Mouse (Mus musculus): ENCODE data around the gene Pbrm1. TPM values are rescaled to one million over a fixed set of nuclear protein-coding genes. Genes with fewer than 3 reads are reported as not detected.

Pbrm1 gene
- polyA plus RNA-seq, 1 experiment from 2014 or later, result 47.9 TPM

DNA sequence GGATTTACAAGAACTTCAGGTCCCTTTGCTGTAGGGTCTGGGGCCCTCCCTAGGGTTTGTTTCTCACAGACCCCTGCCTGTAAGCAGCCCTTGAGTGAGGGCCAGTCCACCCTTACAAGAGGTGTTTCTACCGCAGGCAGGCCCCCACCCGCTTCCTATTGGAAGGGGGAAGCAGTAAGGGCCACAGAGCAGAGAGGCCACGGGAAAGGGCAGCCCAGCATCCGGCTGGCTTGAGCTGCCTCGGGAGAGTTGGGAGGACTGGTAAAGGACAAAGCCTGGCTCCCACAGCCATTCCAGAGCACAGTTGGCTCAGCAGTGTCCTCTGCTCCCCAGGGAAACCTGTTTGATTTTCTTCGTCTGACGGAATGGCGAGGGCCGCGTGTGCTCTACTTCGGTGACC lies 118.9 kb downstream of the Pbrm1 start:
- Histone ChIP-seq H3K4me1 (replicated peaks; ENCODE audit: control insufficient read depth, insufficient read depth) (peaks cover 4% of the 10 kb centered on the region), H3K27me3 (ENCODE audit: control insufficient read depth, insufficient read depth, low read length) (no peaks in the 10 kb centered on the region), H3K4me2 (replicated peaks; ENCODE audit: low read depth) (no peak overlapping the region), H3K27ac (replicated peaks) (0 out of 2 replicates have a peak overlapping the region, but pooled peaks have one; percentile 35), H3K9ac (ENCODE audit: low read length) (no peak overlapping the region), H3K4me3 (ENCODE audit: low read depth, low read length) (no peak overlapping the region), H3K9me3 (ENCODE audit: control insufficient read depth, low read length) (no peaks in the 10 kb centered on the region), H3K36me3 (ENCODE audit: control insufficient read depth, insufficient read depth, low read length) (peaks cover 18% of the 10 kb centered on the region)
- TF ChIP-seq CTCF (IDR thresholded peaks at IDR 0.05; ENCODE audit: low read depth), result no peak
- no peak for TF ChIP-seq EP300 (optimal IDR thresholded peaks at IDR 0.05)
- DNase-seq (ENCODE audit: low spot score), result no peak
- no peak for ATAC-seq (ENCODE audit: low FRiP score, low TSS enrichment)
- 82% methylated on average over 11 of the region's 11 CpGs for WGBS

DNA sequence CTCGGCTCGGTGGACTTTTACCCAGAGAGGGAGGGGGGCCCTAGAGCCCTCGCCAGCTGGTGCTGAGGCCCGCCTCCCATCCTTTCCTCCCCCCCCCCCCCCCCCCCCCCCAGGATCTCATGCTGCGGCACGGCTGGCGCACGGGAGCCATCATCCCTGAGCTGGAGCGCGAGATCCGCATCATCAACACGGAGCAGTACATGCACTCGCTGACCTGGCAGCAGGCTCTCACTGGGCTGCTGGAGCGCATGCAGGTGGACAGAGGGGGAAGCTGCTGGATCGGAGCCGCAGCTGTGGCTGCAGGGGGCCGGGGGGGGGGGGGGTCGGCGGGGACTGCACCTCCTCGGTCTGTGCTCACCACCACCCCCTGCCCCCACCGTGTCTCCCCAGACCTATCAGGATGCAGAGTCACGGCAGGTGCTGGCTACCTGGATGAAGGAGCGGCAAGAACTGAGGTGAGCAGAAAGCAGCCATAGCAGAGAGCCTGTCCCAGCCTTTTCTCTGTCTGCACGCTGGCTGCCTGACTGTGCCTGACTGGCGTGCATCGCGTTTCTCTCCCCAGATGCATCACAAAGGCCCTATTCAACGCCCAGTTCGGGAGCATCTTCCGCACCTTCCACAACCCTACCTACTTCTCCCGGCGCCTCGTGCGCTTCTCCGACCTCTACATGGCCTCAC lies 119.4 kb downstream of the Pbrm1 start:
- peaks cover 18% of the 10 kb centered on the region for H3K36me3 ChIP-seq (ENCODE audit: control insufficient read depth, insufficient read depth, low read length)
- no peak overlapping the region for H3K4me2 ChIP-seq (replicated peaks; ENCODE audit: low read depth)
- peaks cover 4% of the 10 kb centered on the region; the same call in 1 of the 2 replicates for H3K4me1 ChIP-seq (replicated peaks; ENCODE audit: control insufficient read depth, insufficient read depth)
- no peak overlapping the region for H3K4me3 ChIP-seq (ENCODE audit: low read depth, low read length)
- WGBS, result 82% methylated on average over 26 of the region's 35 CpGs
- H3K27me3 ChIP-seq (ENCODE audit: control insufficient read depth, insufficient read depth, low read length), result no peaks in the 10 kb centered on the region
- DNase-seq (ENCODE audit: low spot score) (no peak), ATAC-seq (ENCODE audit: low FRiP score, low TSS enrichment) (no peak)
- no peak overlapping the region for H3K9ac ChIP-seq (ENCODE audit: low read length)
- TF ChIP-seq CTCF (IDR thresholded peaks at IDR 0.05; ENCODE audit: low read depth) (no peak), EP300 (optimal IDR thresholded peaks at IDR 0.05) (no peak)
- no peak overlapping the region for H3K27ac ChIP-seq (replicated peaks)
- no peaks in the 10 kb centered on the region for H3K9me3 ChIP-seq (ENCODE audit: control insufficient read depth, low read length)

DNA sequence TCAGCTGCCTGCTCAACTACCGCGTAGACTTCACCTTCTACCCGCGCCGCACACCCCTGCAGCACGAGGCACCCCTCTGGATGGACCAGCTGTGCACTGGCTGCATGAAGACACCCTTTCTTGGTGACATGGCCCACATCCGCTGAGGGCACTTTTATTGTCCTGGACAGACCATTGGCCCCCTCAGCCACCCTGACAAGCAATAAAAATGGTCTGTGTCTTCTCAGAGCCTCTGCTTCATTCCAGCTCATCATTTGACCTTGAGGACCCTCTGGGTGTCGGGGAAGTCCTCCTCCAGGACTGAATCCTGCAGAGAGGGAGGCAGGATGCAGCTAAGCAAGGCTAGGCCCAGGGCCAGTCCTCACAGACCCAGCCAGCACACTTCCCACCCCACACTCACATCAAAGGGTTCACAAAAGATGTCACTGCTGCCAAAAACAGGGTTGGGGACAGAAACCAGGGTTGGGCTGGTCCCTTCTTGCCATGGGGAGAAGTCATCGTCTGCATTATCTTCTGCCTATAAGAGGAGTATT lies 120.0 kb downstream of the Pbrm1 start:
- Histone ChIP-seq H3K4me3 (ENCODE audit: low read depth, low read length) (no peak overlapping the region), H3K9ac (ENCODE audit: low read length) (no peak overlapping the region), H3K36me3 (ENCODE audit: control insufficient read depth, insufficient read depth, low read length) (peaks cover 18% of the 10 kb centered on the region), H3K27ac (replicated peaks) (no peak overlapping the region), H3K27me3 (ENCODE audit: control insufficient read depth, insufficient read depth, low read length) (no peaks in the 10 kb centered on the region), H3K4me1 (replicated peaks; ENCODE audit: control insufficient read depth, insufficient read depth) (peaks cover 4% of the 10 kb centered on the region; the same call in 1 of the 2 replicates), H3K4me2 (replicated peaks; ENCODE audit: low read depth) (no peak overlapping the region), H3K9me3 (ENCODE audit: control insufficient read depth, low read length) (no peaks in the 10 kb centered on the region)
- ATAC-seq (ENCODE audit: low FRiP score, low TSS enrichment) (no peak), DNase-seq (ENCODE audit: low spot score) (no peak)
- WGBS, result 93% methylated on average over 9 of the region's 9 CpGs
- no peak for TF ChIP-seq CTCF (IDR thresholded peaks at IDR 0.05; ENCODE audit: low read depth)
- no peak for TF ChIP-seq EP300 (optimal IDR thresholded peaks at IDR 0.05)

DNA sequence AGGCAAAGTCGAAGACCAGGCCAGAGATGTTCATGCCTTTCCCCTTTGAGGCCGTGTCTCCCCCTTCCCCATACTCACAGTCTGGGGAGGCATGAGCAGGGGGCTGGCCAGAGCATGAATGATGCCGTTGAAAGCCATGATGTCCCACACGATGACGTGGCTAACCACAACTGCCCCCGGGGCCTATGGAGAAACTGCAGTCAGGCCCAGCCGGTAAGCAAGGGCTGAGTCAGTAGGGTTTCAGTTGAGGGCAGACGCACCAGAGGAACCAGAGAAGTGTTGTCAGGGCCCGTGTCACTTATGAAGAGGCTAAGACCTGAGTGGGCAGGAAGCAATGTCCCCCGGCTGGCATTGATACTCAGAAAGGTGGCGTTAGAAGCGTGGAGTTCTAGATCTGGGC lies 120.7 kb downstream of the Pbrm1 start:
- 91% methylated on average over 12 of the region's 12 CpGs for WGBS
- no peak overlapping the region for H3K9ac ChIP-seq (ENCODE audit: low read length)
- H3K4me2 ChIP-seq (replicated peaks; ENCODE audit: low read depth), result no peak overlapping the region
- no peaks in the 10 kb centered on the region for H3K9me3 ChIP-seq (ENCODE audit: control insufficient read depth, low read length)
- no peaks in the 10 kb centered on the region for H3K27me3 ChIP-seq (ENCODE audit: control insufficient read depth, insufficient read depth, low read length)
- no peak for TF ChIP-seq EP300 (optimal IDR thresholded peaks at IDR 0.05)
- TF ChIP-seq CTCF (IDR thresholded peaks at IDR 0.05; ENCODE audit: low read depth), result no peak
- no peaks in the 10 kb centered on the region for H3K4me1 ChIP-seq (replicated peaks; ENCODE audit: control insufficient read depth, insufficient read depth)
- no peak overlapping the region for H3K27ac ChIP-seq (replicated peaks)
- DNase-seq (ENCODE audit: low spot score), result no peak
- peaks cover 18% of the 10 kb centered on the region for H3K36me3 ChIP-seq (ENCODE audit: control insufficient read depth, insufficient read depth, low read length)
- no peak overlapping the region for H3K4me3 ChIP-seq (ENCODE audit: low read depth, low read length)
- ATAC-seq (ENCODE audit: low FRiP score, low TSS enrichment), result no peak

DNA sequence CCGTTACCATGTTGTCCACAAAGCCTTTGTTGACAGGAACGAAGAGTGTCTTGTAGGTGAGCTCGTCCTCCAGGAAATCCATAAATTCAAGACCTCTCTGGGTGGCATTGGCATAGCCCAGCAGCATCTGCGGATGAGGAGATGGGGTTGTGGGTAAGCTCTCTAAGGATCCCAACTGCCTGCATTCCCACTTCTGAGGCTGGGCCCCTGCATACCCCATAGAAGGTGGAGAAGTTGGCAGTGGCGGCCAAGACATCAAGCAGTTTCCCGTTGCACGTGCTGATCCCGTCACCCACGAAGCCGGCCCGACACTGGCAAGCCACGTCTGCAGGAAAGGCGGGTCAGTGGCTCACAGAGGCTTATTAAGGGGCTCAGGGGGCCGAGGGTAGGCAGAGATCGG lies 121.2 kb downstream of the Pbrm1 start:
- no peak overlapping the region for H3K4me2 ChIP-seq (replicated peaks; ENCODE audit: low read depth)
- DNase-seq (ENCODE audit: low spot score) (no peak), ATAC-seq (ENCODE audit: low FRiP score, low TSS enrichment) (no peak)
- WGBS, result 82% methylated on average over 15 of the region's 15 CpGs
- peaks cover 18% of the 10 kb centered on the region for H3K36me3 ChIP-seq (ENCODE audit: control insufficient read depth, insufficient read depth, low read length)
- H3K27ac ChIP-seq (replicated peaks), result no peak overlapping the region
- no peak overlapping the region for H3K9ac ChIP-seq (ENCODE audit: low read length)
- no peaks in the 10 kb centered on the region for H3K27me3 ChIP-seq (ENCODE audit: control insufficient read depth, insufficient read depth, low read length)
- no peak overlapping the region for H3K4me3 ChIP-seq (ENCODE audit: low read depth, low read length)
- TF ChIP-seq CTCF (IDR thresholded peaks at IDR 0.05; ENCODE audit: low read depth), result no peak
- TF ChIP-seq EP300 (optimal IDR thresholded peaks at IDR 0.05), result no peak
- H3K4me1 ChIP-seq (replicated peaks; ENCODE audit: control insufficient read depth, insufficient read depth), result no peaks in the 10 kb centered on the region
- H3K9me3 ChIP-seq (ENCODE audit: control insufficient read depth, low read length), result no peaks in the 10 kb centered on the region

DNA sequence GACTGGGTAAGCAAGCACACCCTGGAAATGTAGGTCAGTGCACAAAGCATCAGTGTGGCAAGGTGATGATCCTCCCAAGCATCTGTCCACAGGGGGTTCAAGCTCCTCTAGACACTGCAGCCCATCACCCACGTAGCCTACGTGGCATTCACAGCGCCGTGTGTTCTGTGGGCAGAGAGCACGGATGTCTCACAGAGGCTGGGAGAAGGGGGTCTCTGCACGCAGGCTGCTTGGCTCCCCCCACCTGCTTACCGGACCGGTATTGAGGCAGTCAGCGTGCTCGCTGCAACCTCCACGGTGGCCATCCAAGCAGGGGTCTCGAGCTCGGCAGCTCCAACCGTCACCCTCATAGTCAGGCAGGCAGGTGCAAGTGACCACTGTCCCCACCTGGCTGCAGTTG lies 122.1 kb downstream of the Pbrm1 start:
- Histone ChIP-seq H3K27me3 (ENCODE audit: control insufficient read depth, insufficient read depth, low read length) (no peaks in the 10 kb centered on the region), H3K4me1 (replicated peaks; ENCODE audit: control insufficient read depth, insufficient read depth) (no peaks in the 10 kb centered on the region), H3K27ac (replicated peaks) (no peak overlapping the region), H3K4me3 (ENCODE audit: low read depth, low read length) (no peak overlapping the region), H3K9me3 (ENCODE audit: control insufficient read depth, low read length) (no peaks in the 10 kb centered on the region), H3K9ac (ENCODE audit: low read length) (no peak overlapping the region), H3K36me3 (ENCODE audit: control insufficient read depth, insufficient read depth, low read length) (peaks cover 15% of the 10 kb centered on the region), H3K4me2 (replicated peaks; ENCODE audit: low read depth) (no peak overlapping the region)
- TF ChIP-seq CTCF (IDR thresholded peaks at IDR 0.05; ENCODE audit: low read depth), result no peak
- ATAC-seq (ENCODE audit: low FRiP score, low TSS enrichment) (no peak), DNase-seq (ENCODE audit: low spot score) (no peak)
- WGBS, result 96% methylated on average over 14 of the region's 14 CpGs

Measured in stomach, postnatal 0 days (tissue).